Mouse (Mus musculus) right cerebral cortex, adult 2 months (tissue): ENCODE measurements at regions not wholly inside any gene's neighbourhood (a gene's known extent, or its start where the extent isn't known, plus 50 kb on each side); places are given as distances from the start of the nearest gene placed in this dataset.
"Not testable (repeated sequence)": the region's sequence is repeated elsewhere in the genome, so short reads cannot be mapped to it uniquely, and the experiment has no call there.

Experiments
- DNase-seq, 2 experiments: peaks; one replicate each; pipeline ENCODE4 v3.0.0; 2021 to 2022; ENCODE audit warnings: low spot score in 2 of 2

DNA sequence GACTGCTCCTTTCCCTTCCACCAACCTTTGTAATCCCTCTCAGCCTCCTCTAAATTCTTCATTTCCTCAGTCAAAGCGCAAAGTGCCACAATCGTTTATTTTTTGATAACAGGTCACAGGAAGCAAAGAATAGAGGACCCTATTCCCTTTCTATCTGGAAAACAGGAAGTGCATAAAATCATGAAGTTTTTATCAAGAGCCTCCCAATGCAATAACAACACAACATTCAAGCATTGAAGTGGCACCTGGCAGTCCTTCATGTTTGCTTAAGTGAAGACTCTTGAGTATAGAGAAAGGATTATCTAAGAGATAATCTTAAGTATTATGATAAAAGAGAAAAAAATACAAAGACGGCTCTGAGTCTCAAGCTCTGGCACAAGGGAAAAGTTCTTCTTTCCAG, 111.9 kb downstream of the Ibtk start:
- no peak for DNase-seq

DNA sequence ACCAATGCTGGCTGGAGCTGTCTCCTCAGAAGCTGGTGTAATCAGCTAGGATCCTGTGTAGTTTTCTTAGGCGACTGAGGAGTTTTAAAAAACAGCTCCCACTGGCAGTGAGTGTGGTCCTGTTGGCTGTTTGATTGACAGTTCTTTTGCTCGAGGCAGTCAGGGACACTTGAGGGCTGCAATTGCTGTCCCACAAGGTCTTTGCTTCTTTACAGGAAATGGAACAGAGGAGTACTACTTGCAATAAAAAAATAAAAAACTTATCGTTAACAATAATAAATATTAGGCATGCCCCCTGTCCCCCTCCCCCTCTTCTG, 113.0 kb downstream of the Ibtk start:
- DNase-seq: no peak

DNA sequence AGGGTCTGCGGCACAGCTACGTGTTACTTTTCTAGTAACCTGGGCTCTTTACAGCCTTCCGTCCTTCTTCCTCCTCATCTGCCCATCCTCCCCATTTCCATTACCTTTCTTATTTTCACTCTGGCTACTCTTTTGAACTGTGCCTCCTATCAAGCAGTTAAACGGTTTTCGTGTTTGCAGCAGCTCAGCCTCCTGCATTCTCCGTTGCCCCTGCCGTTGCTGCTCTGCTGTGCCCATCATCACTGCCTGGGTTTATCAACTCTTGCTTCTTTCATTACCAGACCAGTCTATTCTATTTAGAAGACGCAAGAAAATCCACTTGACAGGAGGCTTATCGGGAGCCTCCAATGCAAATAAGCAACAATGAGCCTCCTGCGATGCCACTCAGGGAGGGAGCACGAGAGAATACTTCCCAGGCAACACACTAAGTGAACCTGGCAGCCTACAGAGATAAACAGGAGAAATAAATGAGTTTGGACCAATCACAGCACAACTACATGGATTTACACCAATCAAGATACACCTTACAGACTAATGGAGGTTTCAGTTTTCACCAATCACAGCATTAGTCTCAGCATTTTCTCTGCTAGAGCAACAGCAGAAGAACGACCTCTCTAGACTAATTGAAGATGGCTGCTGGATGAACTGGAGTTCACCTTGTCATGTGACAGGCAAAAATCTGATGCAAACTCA, 113.5 kb downstream of the Ibtk start:
- DNase-seq: no peak

DNA sequence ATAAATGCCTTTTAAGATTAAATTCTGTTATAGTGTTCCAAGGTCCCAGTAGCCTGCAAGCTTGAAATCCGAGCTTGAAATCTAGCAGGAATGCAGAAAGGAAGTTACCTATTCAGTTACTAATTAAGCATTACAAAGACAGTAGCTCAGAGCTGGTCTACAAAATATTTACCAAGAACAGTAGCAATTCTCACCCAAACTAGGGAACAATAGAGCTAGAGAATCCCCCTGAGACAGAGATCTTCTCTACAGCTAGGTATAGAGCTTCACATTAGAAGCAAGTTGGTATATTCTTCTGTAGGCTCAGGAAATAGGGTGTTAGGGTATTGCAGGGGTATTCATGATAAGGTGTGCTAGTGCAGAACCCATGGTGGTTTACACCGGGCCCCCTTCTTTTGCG, 114.3 kb downstream of the Ibtk start:
- DNase-seq: not testable (repeated sequence)

DNA sequence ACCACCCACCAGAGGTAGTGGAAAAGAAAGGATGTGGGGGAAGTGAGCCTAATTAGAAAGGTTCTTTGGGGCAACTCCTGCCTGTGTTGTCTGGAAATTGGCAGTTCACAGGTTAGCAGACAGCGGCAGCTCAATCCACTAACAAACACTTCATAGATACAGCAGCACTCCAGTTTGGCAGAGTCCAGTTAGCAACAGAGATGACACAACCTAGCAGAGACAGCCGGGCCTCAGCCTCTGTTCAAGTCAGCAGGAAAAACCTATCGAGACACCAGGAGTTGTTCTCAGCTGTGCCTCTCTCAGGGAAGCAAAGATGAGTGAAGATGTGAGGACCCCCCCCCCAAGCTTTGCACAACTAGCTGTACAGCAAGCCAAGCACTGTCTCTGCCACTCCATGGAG, 131.2 kb downstream of the Ibtk start:
- DNase-seq: no peak

DNA sequence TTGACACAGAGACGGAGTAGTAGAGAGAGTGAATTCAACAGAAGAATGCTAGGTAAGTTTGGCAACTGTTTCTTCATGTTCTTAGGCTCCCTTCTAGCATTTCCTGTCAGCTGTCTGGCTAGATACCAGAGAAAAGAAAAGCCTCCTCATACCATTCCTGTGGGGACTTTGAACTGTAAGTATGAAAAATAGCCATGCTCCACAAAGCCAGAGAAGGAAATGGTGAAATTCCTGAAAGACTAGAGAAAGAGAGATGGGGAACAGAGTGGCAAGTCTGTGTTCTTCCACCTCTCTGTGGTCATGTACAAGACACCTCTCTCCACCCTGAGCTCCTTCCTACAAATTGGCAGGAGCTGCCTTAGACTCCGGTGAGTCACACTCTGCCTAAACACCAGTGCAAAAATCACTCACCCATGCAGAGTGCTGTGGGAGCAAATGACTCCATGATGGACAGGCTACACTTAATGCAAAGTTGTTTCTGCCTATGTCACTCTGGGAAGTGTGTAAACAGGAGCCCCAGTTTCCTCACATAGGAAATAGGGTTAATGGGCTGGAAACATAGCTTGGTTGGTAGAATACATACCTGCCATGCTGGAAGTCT, 131.9 kb downstream of the Ibtk start:
- no peak for DNase-seq

DNA sequence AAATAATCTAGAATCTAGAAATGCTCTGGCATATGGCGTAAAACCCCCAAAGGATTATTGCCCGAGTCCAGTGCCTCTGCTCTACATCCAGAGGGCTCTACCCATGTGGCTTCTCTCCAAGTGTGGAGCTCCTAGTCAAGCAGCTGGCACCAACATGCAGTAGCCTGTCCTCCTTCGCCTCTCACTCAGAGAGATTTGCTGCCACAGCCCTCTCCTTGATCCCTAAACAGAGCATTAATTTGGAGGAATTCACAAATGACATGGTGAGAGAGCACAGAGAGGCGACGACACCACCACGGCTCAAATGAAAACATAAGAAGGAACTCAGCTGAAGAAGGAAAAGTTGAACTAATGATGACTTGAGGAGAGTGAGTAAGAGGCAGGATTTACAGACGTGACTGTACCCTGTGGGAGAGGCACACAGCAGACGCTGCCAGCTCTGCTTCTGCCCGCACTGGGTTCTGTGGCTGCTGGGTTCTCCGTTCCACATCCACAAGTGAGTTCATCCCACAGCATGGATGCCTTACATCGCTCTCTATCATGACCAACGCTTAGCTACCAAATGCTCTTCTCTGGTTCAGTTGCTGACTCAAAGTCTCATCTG, 132.8 kb downstream of the Ibtk start:
- no peak for DNase-seq

DNA sequence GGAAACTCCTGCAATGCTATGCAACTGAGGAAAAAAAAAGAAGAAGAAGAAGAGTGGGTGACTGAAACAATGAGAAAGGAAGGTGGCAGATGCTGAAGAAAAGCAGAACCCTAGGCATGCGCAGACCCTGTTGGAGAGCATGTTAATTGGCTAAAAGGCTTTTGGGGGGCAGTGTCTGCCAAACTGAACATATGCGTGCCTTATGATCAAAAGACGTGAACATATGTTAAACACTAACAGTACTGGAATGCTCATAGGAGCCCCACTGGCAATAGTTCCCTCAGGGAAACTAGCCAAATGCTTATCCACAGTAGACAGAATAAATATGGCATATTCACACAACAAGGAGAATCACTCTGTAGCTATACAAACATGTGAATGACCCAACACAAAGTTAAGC, 140.0 kb downstream of the Ibtk start:
- peak; percentile 25 to 53 for DNase-seq

DNA sequence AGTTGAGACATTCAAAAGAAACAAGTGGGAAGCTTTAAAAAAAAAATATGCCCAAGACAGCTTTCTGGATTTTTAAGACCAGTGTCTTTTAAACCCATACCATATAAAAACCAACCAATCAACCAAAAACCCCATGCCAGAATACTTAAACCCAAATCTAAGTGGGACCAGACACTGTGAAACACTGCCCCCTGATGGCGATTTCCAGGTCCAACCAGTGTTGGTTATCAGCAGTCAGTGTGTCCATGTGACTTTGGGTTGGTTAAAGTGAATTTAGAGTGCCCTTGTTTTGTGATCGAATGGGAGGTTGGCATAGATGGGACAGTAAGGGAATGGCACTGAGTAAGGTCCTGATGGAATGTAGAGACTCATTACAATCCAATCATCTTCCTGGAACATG, 152.2 kb downstream of the Ibtk start:
- DNase-seq: peak in 1 of 2 experiments; percentile 29

DNA sequence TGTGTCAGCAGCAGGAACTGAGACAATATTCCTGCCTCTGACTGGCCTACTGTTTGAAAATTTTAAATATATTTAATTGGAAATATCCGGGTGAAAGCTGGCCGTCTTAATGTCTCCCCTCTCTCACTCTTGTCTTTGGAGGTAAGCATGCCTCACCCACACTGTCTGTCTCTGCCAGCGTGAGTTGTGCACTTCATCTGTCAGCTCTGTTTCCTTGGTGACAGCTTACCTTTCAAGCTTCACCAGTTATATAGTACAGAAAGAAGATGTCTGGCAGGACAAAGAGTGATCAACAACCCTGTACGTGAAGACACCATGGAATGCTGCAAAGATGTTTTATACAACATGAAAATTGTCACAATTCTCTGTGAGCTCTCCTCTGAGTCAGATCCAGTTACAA, 155.3 kb downstream of the Ibtk start:
- DNase-seq: no peak

DNA sequence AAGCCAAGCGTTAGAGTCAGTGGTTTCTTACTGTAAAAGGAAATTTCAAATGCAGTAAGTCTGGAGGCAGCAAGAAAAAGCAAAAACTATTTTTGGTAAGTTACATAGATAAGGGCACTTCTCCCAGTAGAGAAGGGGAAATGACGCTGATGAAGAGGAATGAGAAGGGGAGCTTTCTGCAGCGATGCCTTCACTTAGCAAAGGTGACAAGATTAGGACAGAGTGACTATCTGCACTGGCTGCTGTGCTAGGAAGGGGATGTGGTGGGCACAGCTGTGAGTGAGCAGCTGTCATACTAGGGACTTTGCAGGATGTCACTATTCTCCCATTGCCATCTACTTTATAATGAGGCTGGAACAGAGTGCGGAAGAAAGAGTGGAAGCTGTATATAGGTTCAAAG, 156.5 kb downstream of the Ibtk start:
- DNase-seq: no peak

DNA sequence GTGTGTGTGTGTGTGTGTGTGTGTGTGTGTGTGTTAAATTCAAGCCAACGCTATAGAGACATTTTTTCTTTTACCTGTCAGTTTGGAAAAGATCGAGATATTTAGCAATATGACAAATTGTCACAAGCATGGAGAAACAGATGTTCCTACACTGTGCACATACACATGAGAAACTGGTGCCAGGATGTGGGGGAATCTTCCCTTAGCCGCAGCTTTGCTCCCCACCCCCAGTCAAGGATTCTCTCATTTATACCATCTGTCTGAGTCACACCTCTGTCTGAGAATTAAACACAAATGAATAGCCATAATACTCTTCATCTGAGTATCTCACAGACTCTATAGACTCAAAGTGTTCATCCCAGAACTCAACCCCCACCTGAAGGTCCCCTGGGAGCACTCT, 159.9 kb downstream of the Ibtk start:
- DNase-seq: peak in 1 of 2 experiments; percentile 24

DNA sequence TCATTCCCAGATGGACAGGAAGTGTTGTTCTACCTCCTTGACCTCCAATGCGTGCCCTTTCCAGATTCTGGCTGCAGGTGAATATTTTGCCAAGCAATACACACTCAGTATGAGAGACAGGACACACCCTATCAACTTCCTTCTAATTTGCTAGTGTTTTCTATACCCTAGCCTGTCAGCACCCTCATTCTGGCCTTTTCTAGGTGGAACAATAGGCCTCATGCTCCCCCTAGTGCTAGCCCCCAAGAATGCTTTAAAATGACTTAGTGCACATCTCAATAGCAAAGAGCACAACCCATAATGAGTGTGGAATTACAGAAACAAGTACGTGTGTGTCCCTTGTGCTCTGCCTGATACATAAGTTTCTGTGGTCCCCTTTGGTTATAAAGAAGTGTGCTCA, 161.1 kb downstream of the Ibtk start:
- peak in 1 of 2 experiments; percentile 40 for DNase-seq

DNA sequence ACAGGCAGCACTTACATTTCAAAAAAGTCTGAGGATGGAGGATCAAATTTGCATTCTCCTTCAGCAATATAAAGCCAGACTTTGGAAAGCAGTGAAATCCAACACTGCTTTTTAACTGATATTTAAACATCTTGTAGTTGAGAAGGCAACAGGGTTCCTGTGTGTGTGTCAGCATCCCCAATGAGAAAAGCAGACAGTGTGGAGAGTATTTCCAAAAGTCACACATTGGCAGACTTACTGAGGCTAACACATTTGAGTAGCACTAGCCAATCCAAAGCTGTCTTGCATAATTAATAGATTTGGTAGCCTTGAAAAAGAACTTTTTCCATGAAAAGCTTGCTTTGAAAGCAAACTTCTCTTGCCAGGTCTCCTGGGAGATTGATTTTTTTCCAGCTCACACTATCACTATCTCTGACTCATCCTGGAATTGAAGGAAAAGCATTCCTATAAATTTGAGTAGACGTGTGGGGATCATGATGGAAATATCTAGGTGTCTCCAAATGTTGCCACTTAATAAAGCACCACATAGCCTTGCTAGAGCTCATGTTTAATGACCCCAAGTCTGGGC, 168.0 kb downstream of the Ibtk start:
- DNase-seq: no peak

DNA sequence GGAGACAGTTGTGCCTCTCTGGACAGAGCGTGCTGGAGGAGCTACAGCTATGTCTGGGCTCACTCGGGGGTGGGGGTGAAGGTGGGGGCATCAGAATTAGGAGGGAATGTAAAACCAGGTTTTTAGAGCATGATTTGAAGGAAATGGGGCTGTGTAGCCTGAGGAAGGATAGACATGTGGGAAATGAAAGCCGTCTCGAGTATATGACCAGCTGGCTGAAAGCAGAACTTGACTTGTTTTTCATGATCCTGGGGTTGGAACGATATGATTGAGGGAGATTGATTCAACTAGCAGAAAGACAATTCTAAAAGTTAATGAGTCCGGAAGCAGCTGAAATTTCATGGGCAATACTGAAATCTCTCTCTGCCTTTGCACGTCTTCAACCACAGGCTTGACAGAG, 171.3 kb downstream of the Ibtk start:
- no peak for DNase-seq

DNA sequence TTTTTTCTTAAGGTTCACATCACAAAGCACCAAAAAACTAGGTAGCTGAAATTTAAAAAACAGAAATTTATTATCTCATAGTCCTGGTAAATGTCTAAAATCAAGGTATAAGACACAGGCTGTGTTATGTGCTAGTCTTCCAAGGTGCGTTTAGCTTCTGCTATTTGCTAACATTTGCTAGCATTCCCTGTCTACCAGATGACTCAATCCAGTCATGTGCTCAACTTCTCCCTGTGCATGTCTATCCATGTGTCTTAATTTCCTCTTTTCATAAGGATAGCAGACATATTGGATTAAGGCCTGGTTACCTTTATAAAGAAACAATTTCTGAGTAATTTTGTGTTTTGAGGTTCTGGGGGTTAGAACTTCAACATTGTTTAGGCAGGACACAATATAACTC, 171.8 kb downstream of the Ibtk start:
- no peak for DNase-seq

DNA sequence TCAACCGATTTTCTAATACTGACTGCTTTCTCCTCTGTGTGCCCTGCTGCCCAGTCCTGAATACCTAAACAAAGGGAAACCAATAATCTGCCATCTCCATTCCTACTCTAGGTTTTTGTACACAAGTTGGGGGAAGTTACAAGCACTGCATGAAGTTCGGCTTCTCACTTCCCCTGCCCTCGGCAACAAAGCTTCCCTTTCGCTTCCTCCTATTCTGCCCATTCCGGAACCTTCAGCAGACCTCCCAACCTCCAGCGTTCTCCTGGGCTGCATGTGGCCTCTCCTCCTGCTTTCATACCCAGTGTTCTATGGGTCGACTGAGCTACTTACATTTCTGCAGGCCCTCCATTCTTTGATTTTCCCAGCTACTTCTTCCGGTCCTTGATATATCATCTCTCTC, 180.3 kb downstream of the Ibtk start:
- no peak for DNase-seq

DNA sequence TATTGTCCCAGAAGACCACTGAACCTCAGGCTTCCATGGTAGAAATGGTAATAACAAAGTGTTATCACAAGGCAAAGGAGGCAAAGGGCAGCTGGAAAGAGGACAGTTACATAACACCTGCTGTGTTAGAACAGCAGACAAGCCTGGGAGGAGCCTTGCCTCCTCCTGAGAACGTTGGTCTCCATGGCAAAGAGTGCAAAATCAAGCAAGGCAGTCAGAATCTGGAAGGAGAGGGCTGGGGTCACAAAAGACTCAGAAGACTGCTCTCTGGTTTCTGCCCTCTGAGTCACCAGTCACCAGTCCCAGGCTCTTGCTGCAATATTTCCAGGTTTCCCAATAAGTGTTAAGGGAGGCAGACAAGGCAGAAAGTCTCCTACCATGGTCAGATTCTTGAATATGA, 197.3 kb downstream of the Ibtk start:
- no peak for DNase-seq

DNA sequence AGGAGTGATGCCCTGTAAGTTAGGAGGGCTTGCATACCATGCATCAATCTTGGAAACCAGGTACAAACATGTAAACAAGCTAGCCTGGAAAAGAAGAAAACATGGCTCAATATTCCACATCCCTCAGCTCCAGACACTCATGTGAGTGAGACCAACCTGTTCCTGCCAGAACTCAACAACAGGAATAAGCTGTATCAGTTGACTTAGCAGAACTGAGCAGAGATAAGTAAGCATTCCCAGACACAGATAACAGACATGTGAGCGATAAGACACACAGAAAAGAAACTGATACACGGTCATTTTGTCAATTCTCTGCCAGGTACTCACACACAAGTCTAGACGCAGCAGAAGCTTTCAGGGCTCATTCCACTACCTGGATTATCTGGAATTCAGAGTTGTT, 198.7 kb downstream of the Ibtk start:
- no peak for DNase-seq

DNA sequence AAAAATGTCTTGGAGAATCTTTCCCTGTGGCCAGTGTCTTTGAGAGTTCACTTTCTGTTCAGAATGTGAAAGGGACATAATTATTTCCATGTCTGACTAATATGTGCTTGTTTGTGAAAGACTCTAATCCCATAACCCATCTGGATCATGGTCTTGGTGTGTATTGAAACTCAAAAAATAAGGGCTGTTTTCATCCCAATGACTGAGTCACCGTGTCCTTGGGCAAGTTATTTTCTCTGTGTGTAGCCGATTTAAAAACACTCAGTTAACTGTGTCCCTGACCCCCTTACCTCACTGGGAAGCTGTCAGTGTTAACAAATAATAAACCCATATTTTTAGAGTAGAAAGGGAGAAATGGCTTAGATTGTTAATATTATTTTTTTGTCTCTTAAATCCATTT, 202.9 kb downstream of the Ibtk start:
- no peak for DNase-seq

DNA sequence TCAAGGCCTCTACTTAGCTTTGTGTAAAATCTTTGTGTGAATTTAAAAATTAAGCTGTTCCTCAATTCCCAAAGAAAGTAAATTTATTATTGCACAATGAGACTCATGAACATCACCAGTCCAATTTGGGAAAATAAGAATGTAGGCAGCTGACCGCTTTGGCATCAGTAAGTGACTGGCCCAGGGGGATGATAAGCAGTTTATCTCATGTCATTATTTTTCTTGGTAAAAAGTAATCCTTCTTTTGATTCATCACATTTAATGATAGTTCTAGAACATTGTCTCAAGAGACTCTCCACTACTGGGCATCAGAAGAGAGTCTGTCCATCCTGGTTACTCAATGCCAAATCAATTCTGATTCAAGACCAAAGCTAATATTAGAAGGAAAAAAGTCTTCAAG, 203.6 kb downstream of the Ibtk start:
- no peak for DNase-seq

DNA sequence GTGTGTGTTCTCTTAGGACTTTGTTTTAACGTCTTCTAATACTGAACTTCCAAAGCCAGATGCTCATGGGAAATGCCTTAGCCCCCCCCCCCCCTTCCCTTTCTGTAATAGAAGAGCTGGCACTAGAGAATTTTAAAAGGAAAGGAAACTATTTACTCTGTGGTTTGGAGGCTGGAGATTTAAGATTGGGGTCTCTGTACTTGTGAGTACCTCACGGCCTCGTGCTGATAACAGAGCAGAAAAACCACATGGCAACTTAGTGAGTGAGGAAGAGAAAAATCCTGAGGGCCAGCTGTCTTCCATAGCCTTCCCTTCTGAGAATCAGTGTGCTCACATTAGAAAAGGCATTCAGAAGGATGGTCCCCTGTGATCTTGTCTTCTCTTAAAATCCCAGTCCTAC, 210.6 kb downstream of the Ibtk start:
- DNase-seq: no peak

DNA sequence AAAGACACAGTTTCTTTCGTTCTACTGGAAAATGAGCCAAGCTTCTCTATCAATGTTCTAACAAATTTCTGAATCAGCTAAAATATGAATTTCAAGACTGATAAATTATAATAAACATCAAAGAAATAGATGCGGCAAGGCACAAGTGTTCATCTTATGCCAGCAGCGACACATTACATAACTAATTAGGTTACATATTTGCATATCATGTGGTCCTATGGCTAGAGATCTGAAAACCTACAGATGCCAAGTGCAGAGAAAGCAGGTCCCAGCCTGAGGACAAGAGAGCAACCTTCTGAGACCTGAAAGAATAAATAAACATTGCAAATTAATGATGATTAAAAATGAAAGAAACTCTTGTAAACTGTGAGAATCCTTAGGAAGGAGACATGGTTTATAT, 201.3 kb upstream of the Tent5a start:
- DNase-seq: no peak
